Mouse (Mus musculus) lung, postnatal 0 days (tissue): ENCODE measurements around the gene Aym1.

Experiments
- CTCF ChIP-seq: IDR thresholded peaks from 2 replicates; pipeline ENCODE4 v1.5.1; 2016; ENCODE audit warnings: antibody characterized with exemption, mild to moderate bottlenecking
- EP300 ChIP-seq: IDR thresholded peaks from 2 replicates; pipeline ENCODE4 v1.6.1; 2016; ENCODE audit warnings: antibody characterized with exemption, mild to moderate bottlenecking, control low read depth

- no peak for TF ChIP-seq CTCF
- no peak for TF ChIP-seq EP300
Measured at GRCm38 (mm10) chr5:113334621-113335530, 22.2 kb upstream of the Aym1 start.
